Mouse (Mus musculus) ES-Bruce4 (cell line): ENCODE data around the gene Ubqln4.
A peak's percentile ranks its signal among the peaks of the same experiment; 100 is the strongest.

Experiments
- CTCF ChIP-seq: IDR thresholded peaks from one replicate; pipeline ENCODE4 v1.8.1; 2011; ENCODE audit warnings: low read depth, low read length
- EP300 ChIP-seq: IDR thresholded peaks from 2 replicates; pipeline ENCODE4 v1.6.1; 2011; ENCODE audit warnings: low read depth, low read length; ENCODE audit not compliant: insufficient read depth

DNA sequence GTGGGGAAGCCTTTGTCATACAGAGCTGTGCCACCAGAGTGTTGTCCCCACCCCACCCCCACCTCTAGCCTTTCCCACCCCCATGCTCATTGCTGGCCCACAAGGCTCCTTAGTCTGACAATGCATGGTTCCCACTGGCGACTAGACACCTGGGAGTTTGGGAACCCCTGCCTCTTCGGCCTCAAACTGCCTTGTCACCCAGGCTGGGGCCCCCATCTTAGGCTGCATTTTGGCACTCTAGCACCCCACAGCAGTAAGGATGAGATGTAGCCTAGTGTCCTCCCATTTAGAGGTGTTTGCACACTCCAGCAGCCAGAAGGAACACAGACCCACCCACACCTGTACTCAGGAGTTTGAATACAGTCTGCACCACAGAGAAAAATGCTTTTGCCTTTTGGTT lies 20.3 kb downstream of the Ubqln4 start:
- TF ChIP-seq CTCF (no peak), EP300 (0 out of 2 replicates have a peak, but pooled peaks have one; percentile 39)
